In genomic region chr3:137929940-137930339, GRCm38 (mm10) we compare ENCODE assay signal across 20 mouse cellular contexts.
"Had no signal": no experiment of that assay in that cellular context is flagged by ENCODE, and none has a peak within 500 bp of the region (broad histone marks: within the 10 kb centered on the region; RNA-seq: fewer than 3 reads in every experiment).

No protein-coding gene starts in this region.

- H3K4me2 ChIP-seq: lung, embryonic 15.5 days; neural tube, embryonic 12.5 days; neural tube, embryonic 15.5 days had no signal

- H3K9me3 ChIP-seq: lung, embryonic 15.5 days; neural tube, embryonic 12.5 days; neural tube, embryonic 15.5 days had no signal

- DNase-seq: kidney, adult 2 months; kidney, postnatal 25 days; layer of hippocampus, adult 9-11 months; lung, adult 18-20 months; lung, postnatal 10 days; lung, postnatal 4 days; midbrain, embryonic 14.5 days; right cerebral cortex, adult 18-20 months; right cerebral cortex, postnatal 14 days; right cerebral cortex, postnatal 4 days; thymus, adult 2 months; thymus, postnatal 14 days; thymus, postnatal 4 days had no signal

- H3K4me1 ChIP-seq: lung, embryonic 15.5 days; neural tube, embryonic 12.5 days; neural tube, embryonic 15.5 days had no signal

- H3K27ac ChIP-seq: kidney, postnatal 0 days; layer of hippocampus, adult 2 months; liver, embryonic 14.5 days; lung, embryonic 15.5 days; neural tube, embryonic 12.5 days; neural tube, embryonic 15.5 days; stomach, postnatal 0 days had no signal

- H3K4me3 ChIP-seq: layer of hippocampus, adult 2 months; lung, embryonic 15.5 days; neural tube, embryonic 12.5 days; neural tube, embryonic 15.5 days had no signal

- H3K9ac ChIP-seq: liver, embryonic 14.5 days; lung, embryonic 15.5 days; neural tube, embryonic 12.5 days; neural tube, embryonic 15.5 days had no signal

- H3K27me3 ChIP-seq: lung, embryonic 15.5 days; neural tube, embryonic 12.5 days; neural tube, embryonic 15.5 days had no signal
